Mouse (Mus musculus): ENCODE results near the gene Nkx2-4. TPM values are rescaled to one million over a fixed set of nuclear protein-coding genes. Genes with fewer than 3 reads are reported as not detected.

Gene Nkx2-4
- polyA plus RNA-seq, 1 experiment = not detected

DNA sequence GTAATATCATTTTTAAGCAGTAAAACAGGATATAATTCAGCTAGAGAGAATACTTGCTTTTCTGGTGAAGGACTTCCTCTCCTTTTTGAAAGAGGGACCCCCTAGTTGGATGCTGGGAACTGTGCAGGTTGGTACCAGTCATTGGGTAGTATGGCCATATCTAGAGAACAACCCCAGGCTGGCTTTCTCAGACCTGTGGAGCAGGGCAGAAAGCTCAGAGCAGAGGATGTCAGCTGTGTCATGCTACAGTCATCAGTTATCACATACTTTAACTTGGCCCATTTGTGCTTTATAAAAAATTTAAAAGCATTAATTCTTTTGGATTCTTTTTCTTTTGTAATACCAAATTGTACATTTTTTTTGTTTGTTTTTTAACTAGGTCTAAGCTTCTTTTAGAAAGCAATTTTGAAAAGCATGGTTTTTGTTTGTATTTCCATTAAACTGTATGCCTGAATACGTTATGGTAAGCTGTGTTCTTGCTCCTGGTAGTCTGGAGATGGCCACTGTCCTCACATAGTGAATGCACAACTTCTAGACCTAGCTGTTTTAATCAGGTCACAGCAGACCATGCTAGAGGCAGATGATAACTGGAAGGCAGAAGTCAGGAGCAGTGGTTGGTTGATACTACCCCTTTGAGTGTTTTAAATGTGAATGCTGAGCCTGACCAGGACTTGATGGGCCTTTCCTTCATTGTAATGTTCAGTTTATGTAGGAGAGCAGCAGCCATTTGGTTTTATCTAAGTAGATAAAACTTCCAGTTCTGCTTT lies 17.6 kb downstream of the Nkx2-4 start:
- Histone ChIP-seq H3K36me3 (ENCODE audit: control insufficient read depth, insufficient read depth, low read length) (peaks cover 22% of the 10 kb centered on the region), H3K27ac (ENCODE audit: insufficient read depth, low read length) (no peak overlapping the region), H3K27me3 (ENCODE audit: control insufficient read depth, insufficient read depth, low read length) (no peaks in the 10 kb centered on the region), H3K4me1 (ENCODE audit: control insufficient read depth, insufficient read depth, insufficient read length) (no peaks in the 10 kb centered on the region), H3K4me3 (ENCODE audit: extremely low read depth, insufficient read depth, insufficient read length) (no peak overlapping the region)
- 83% methylated on average over 1 of the region's 1 CpGs for WGBS
- no peak for DNase-seq (ENCODE audit: low read depth in 1 of 2, low spot score in 2 of 2)
- no peak for TF ChIP-seq POLR2A (IDR thresholded peaks at IDR 0.05; ENCODE audit: low read depth, low read length)
- TF ChIP-seq CTCF (IDR thresholded peaks at IDR 0.05; ENCODE audit: extremely low read depth, insufficient read depth, insufficient read length, insufficient replicate concordance) = no peak

DNA sequence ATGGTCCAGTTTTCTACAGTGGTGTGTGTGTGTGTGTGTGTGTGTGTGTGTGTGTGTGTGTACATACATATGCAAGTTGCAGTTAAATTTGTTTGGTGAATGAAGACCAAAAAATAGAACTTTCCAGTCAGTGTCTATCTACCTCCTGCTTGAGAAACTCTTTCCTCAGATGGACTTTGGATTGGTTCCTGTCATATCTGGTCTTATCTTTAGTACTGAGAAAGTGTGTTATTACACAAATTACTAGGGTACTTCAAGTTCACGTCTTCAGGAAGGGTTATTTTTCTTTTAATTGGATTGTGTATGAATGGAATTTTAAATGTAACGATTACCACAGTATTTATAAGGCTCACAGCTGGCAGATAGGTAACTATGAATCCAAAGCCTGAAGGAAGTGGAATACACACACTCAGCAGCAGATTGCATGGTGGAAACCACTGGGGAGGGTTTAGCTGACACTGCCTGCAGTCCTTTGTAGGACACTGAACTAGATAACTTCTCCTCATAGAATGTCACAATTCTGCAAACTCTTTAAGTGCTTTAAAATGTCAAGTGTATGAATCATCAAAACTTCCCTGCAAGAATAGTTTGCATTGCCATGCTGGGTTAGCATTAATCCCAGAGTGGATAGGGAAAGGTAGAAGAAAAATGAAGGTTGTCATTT lies 31.9 kb downstream of the Nkx2-4 start:
- peaks cover 31% of the 10 kb centered on the region for H3K36me3 ChIP-seq (ENCODE audit: control insufficient read depth, insufficient read depth, low read length)
- DNase-seq (ENCODE audit: low read depth in 1 of 2, low spot score in 2 of 2) = no peak
- H3K4me1 ChIP-seq (ENCODE audit: control insufficient read depth, insufficient read depth, insufficient read length) = no peaks in the 10 kb centered on the region
- 90% methylated on average over 2 of the region's 2 CpGs for WGBS
- no peak overlapping the region for H3K4me3 ChIP-seq (ENCODE audit: extremely low read depth, insufficient read depth, insufficient read length)
- H3K27me3 ChIP-seq (ENCODE audit: control insufficient read depth, insufficient read depth, low read length) = no peaks in the 10 kb centered on the region
- no peak overlapping the region for H3K27ac ChIP-seq (ENCODE audit: insufficient read depth, low read length)
- TF ChIP-seq CTCF (IDR thresholded peaks at IDR 0.05; ENCODE audit: extremely low read depth, insufficient read depth, insufficient read length, insufficient replicate concordance) (no peak), POLR2A (IDR thresholded peaks at IDR 0.05; ENCODE audit: low read depth, low read length) (no peak)

DNA sequence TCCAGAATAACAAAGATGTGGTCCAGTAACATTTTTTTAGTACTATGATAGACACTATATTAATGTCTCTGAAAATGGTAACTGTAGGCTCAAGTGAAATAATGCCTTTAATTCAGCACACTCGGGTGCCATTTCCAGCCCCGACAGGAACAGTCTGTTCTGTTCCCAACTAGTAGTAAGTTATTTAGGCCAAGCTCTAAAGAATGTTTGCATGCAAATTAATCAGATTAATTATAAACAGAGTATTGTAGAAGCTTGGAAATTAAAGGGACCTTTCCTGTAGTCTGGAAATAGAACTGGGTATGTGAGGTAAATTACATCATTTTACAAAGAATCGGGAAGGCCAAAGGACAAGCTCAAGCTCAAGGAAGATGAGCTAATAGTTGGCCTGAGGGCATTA lies 38.2 kb downstream of the Nkx2-4 start:
- WGBS = 93% methylated on average over 3 of the region's 3 CpGs
- TF ChIP-seq POLR2A (IDR thresholded peaks at IDR 0.05; ENCODE audit: low read depth, low read length) = no peak
- no peak for TF ChIP-seq CTCF (IDR thresholded peaks at IDR 0.05; ENCODE audit: extremely low read depth, insufficient read depth, insufficient read length, insufficient replicate concordance)
- no peak overlapping the region for H3K27ac ChIP-seq (ENCODE audit: insufficient read depth, low read length)

DNA sequence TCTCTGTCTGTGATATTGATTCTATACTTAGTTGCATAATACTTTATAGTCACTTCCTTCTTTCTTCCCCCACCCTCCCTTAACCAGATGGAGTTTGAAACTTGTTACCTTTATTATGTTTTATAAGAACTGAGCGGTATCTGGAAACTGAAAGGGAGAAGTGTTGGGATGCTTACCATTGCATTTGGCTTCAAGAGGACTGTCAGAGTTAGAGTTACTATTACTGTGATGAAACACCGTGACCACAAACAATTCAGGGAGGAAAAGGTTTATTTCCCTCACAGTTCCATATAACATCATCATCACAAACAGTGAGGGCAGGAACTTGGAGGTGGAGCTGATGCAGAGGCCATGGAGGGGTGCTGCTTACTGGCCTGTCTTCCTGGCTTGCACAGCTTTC lies 49.4 kb downstream of the Nkx2-4 start:
- no peaks in the 10 kb centered on the region for H3K27me3 ChIP-seq (ENCODE audit: control insufficient read depth, insufficient read depth, low read length)
- H3K27ac ChIP-seq (ENCODE audit: insufficient read depth, low read length) = no peak overlapping the region
- H3K4me3 ChIP-seq (ENCODE audit: extremely low read depth, insufficient read depth, insufficient read length) = no peak overlapping the region
- H3K36me3 ChIP-seq (ENCODE audit: control insufficient read depth, insufficient read depth, low read length) = peaks cover 31% of the 10 kb centered on the region
- TF ChIP-seq POLR2A (IDR thresholded peaks at IDR 0.05; ENCODE audit: low read depth, low read length) (no peak), CTCF (IDR thresholded peaks at IDR 0.05; ENCODE audit: extremely low read depth, insufficient read depth, insufficient read length, insufficient replicate concordance) (no peak)
- DNase-seq (ENCODE audit: low read depth in 1 of 2, low spot score in 2 of 2) = no peak
- H3K4me1 ChIP-seq (ENCODE audit: control insufficient read depth, insufficient read depth, insufficient read length) = no peaks in the 10 kb centered on the region
- WGBS = 89% methylated on average over 2 of the region's 2 CpGs

More for the DNA sequence above, 38.2 kb downstream of the Nkx2-4 start:
- Histone ChIP-seq H3K4me1 (ENCODE audit: control insufficient read depth, insufficient read depth, insufficient read length) (no peaks in the 10 kb centered on the region), H3K27me3 (ENCODE audit: control insufficient read depth, insufficient read depth, low read length) (no peaks in the 10 kb centered on the region), H3K36me3 (ENCODE audit: control insufficient read depth, insufficient read depth, low read length) (peaks cover 29% of the 10 kb centered on the region), H3K4me3 (ENCODE audit: extremely low read depth, insufficient read depth, insufficient read length) (no peak overlapping the region)
- DNase-seq (ENCODE audit: low read depth in 1 of 2, low spot score in 2 of 2) = no peak

Other genes starting within 250 kb of the Nkx2-4 start
- gene Kiz, start 229.6 kb downstream of the Nkx2-4 start, polyA plus RNA-seq (2012; rRNA removed) = 1.4 and 2.3 TPM in 2 replicates
- gene Xrn2, start 72.4 kb downstream of the Nkx2-4 start, polyA plus RNA-seq (2012; rRNA removed) = 24.0 and 26.5 TPM in 2 replicates
- gene Nkx2-2, start 108.8 kb upstream of the Nkx2-4 start, polyA plus RNA-seq (2012; rRNA removed) = 0.05 and 0.12 TPM in 2 replicates

Measured in spleen, adult 2 months (tissue).